Mouse (Mus musculus) spleen, adult 2 months (tissue): ENCODE results near the gene Tor1b. TPM values are rescaled to one million over a fixed set of nuclear protein-coding genes. Genes with fewer than 3 reads are reported as not detected.

Experiments used
- DNase-seq, 2 experiments: peaks; one replicate each; pipeline versions ENCODE4 v3.0.0 to v3.0.0-alpha.2; 2012 to 2021; ENCODE audit warnings: low spot score in 2 of 2, low read depth in 1 of 2
- H3K27ac ChIP-seq: fragments of 200-500 bp; 2 replicates; pipeline ENCODE4 v1.5.1; 2012; ENCODE audit warnings: low read length, inconsistent platforms; ENCODE audit not compliant: insufficient read depth
- H3K27me3 ChIP-seq: fragments of 200-500 bp; 2 replicates; pipeline ENCODE4 v1.6.1; 2012; ENCODE audit warnings: mild to moderate bottlenecking, moderate library complexity, low read length, inconsistent platforms; ENCODE audit not compliant: control insufficient read depth, insufficient read depth
- H3K36me3 ChIP-seq: fragments of 200-500 bp; 2 replicates; pipeline ENCODE4 v1.6.1; 2012; ENCODE audit warnings: mild to moderate bottlenecking, low read length, inconsistent platforms; ENCODE audit not compliant: control insufficient read depth, insufficient read depth
- H3K4me1 ChIP-seq: fragments of 200-500 bp; 2 replicates; pipeline ENCODE4 v1.6.1; 2011; ENCODE audit warnings: inconsistent platforms; ENCODE audit not compliant: control insufficient read depth, insufficient read depth, insufficient read length
- H3K4me3 ChIP-seq: fragments of 200-500 bp; 2 replicates; pipeline ENCODE4 v1.5.1; 2011; ENCODE audit warnings: mild to moderate bottlenecking, inconsistent platforms; ENCODE audit not compliant: insufficient read depth, insufficient read length; ENCODE audit errors: extremely low read depth
- CTCF ChIP-seq: fragments of 200-500 bp; IDR thresholded peaks from 2 replicates; pipeline ENCODE4 v1.5.1; 2011; ENCODE audit warnings: mild to moderate bottlenecking, inconsistent platforms; ENCODE audit not compliant: insufficient read depth, insufficient read length, insufficient replicate concordance; ENCODE audit errors: extremely low read depth
- POLR2A ChIP-seq: fragments of 200-500 bp; IDR thresholded peaks from 2 replicates; pipeline ENCODE4 v1.6.1; 2011; ENCODE audit warnings: low read depth, low read length, inconsistent platforms
- WGBS: fragments of 180-500 bp; shearing (Covaris S2); methylation state at CpG from one replicate; pipeline ENCODE4 v1.1.7; 2018; 5-methylcytosine and 5-hydroxymethylcytosine counted together
- polyA plus RNA-seq: library from polyadenylated mRNA; depleted of rRNA; stranded (reverse); fragments of >200 nt; gene quantifications from 2 replicates; pipeline ENCODE4 v1.2.3, GENCODE M21; 2012; rRNA removed

Tor1b gene
- polyA plus RNA-seq: 18.9 and 23.6 TPM in 2 replicates

GRCm38 (mm10) chr2:30952824-30953490 lies at the start of gene Tor1b:
Gene Tor1b, plus strand, starts transcription at chr2:30952959.
- peak; percentile 76 to 79 for DNase-seq
- Histone ChIP-seq H3K27ac (peak within 1 kb of the TSS; percentile 76), H3K36me3 (peaks cover 10% of the 10 kb centered on the region), H3K27me3 (no peaks in the 10 kb centered on the region), H3K4me3 (peak within 1 kb of the TSS; percentile 96), H3K4me1 (peaks cover 8% of the 10 kb centered on the region; the same call in 1 of the 2 replicates)
- under 1% methylated on average over 60 of the region's 60 CpGs for WGBS
- TF ChIP-seq POLR2A (peak; percentile 97), CTCF (peak; percentile 2; the same call in 1 of the 2 replicates)

GRCm38 (mm10) chr2:30904231-30904630 lies 48.5 kb upstream of the Tor1b start:
- no peak for DNase-seq
- 0 out of 2 replicates have a peak, but pooled peaks cover 4% of the 10 kb centered on the region for H3K27me3 ChIP-seq
- H3K36me3 ChIP-seq: no peaks in the 10 kb centered on the region
- no peak overlapping the region for H3K27ac ChIP-seq
- WGBS: 88% methylated on average over 6 of the region's 6 CpGs
- no peaks in the 10 kb centered on the region for H3K4me1 ChIP-seq
- TF ChIP-seq POLR2A: no peak
- TF ChIP-seq CTCF: no peak
- H3K4me3 ChIP-seq: no peak overlapping the region

GRCm38 (mm10) chr2:30904991-30905390 lies 47.8 kb upstream of the Tor1b start:
- Histone ChIP-seq H3K4me3 (no peak overlapping the region), H3K27me3 (0 out of 2 replicates have a peak, but pooled peaks cover 4% of the 10 kb centered on the region), H3K27ac (no peak overlapping the region), H3K4me1 (no peaks in the 10 kb centered on the region), H3K36me3 (no peaks in the 10 kb centered on the region)
- 82% methylated on average over 7 of the region's 7 CpGs for WGBS
- TF ChIP-seq CTCF (no peak), POLR2A (no peak)
- DNase-seq: no peak

- 94% methylated on average over 8 of the region's 8 CpGs for WGBS
- H3K36me3 ChIP-seq: no peaks in the 10 kb centered on the region
These were observed 46.9 kb upstream of the Tor1b start for GRCm38 (mm10) chr2:30905906-30906305.

GRCm38 (mm10) chr2:30906641-30907040 lies 46.1 kb upstream of the Tor1b start:
- 0 out of 2 replicates have a peak, but pooled peaks cover 4% of the 10 kb centered on the region for H3K27me3 ChIP-seq
- TF ChIP-seq CTCF (no peak), POLR2A (no peak)
- no peak overlapping the region for H3K27ac ChIP-seq
- H3K4me1 ChIP-seq: no peaks in the 10 kb centered on the region
- no peak for DNase-seq
- no peak overlapping the region for H3K4me3 ChIP-seq
- no peaks in the 10 kb centered on the region for H3K36me3 ChIP-seq
- 77% methylated on average over 4 of the region's 4 CpGs for WGBS

More at GRCm38 (mm10) chr2:30905906-30906305, 46.9 kb upstream of the Tor1b start:
- Histone ChIP-seq H3K4me1 (no peaks in the 10 kb centered on the region), H3K4me3 (no peak overlapping the region), H3K27ac (no peak overlapping the region), H3K27me3 (0 out of 2 replicates have a peak, but pooled peaks cover 4% of the 10 kb centered on the region)
- no peak for TF ChIP-seq POLR2A
- no peak for TF ChIP-seq CTCF
- no peak for DNase-seq

- 71% methylated on average over 4 of the region's 4 CpGs for WGBS
- no peak for DNase-seq
- Histone ChIP-seq H3K4me3 (no peak overlapping the region), H3K27me3 (no peaks in the 10 kb centered on the region), H3K27ac (no peak overlapping the region), H3K4me1 (no peaks in the 10 kb centered on the region), H3K36me3 (no peaks in the 10 kb centered on the region)
- TF ChIP-seq POLR2A: no peak
- no peak for TF ChIP-seq CTCF
These were observed 40.4 kb upstream of the Tor1b start for GRCm38 (mm10) chr2:30912291-30912773.

- no peaks in the 10 kb centered on the region for H3K4me1 ChIP-seq
- H3K27ac ChIP-seq: no peak overlapping the region
- WGBS: 81% methylated on average over 8 of the region's 8 CpGs
- H3K27me3 ChIP-seq: no peaks in the 10 kb centered on the region
- H3K4me3 ChIP-seq: no peak overlapping the region
- no peak for DNase-seq
- TF ChIP-seq POLR2A (no peak), CTCF (no peak)
- H3K36me3 ChIP-seq: no peaks in the 10 kb centered on the region
These were observed 39.7 kb upstream of the Tor1b start for GRCm38 (mm10) chr2:30913022-30913421.
